Mouse (Mus musculus) left cerebral cortex, postnatal 14 days (tissue): ENCODE measurements around the gene Serpinb1b. TPM values are rescaled to one million over a fixed set of nuclear protein-coding genes. Genes with fewer than 3 reads are reported as not detected.
A peak's percentile ranks its signal among the peaks of the same experiment; 100 is the strongest.

Experiments
- DNase-seq, 2 experiments: peaks; one replicate each; pipeline ENCODE4 v3.0.0; 2021 to 2022; ENCODE audit warnings: low spot score in 2 of 2, mixed read lengths in 1 of 2
- intact Hi-C: fragments of 180-260 bp; cut with DNase I; formaldehyde crosslinking; loops from one replicate; pipeline ENCODE4 v1.15.1; 2025
- total RNA-seq, 2 experiments: library from RNA; stranded (reverse); gene quantifications; 2 replicates each; pipeline ENCODE4 v1.2.3; 2021

The Serpinb1b gene
- total RNA-seq, 2 experiments from 2014 or later, result 0.81 to 1.0 TPM

GRCm38 (mm10) chr13:33085695-33086432, 7.5 kb downstream of the Serpinb1b start:
- intact Hi-C loops, result no loop called here

GRCm38 (mm10) chr13:33089566-33089965, 11.2 kb downstream of the Serpinb1b start:
- DNase-seq, result no peak
- intact Hi-C loops, result no loop called here

More at GRCm38 (mm10) chr13:33085695-33086432, 7.5 kb downstream of the Serpinb1b start:
- peak; percentile 53 to 72 for DNase-seq

GRCm38 (mm10) chr13:33090546-33090945, 12.2 kb downstream of the Serpinb1b start:
- intact Hi-C loops, result no loop called here
- DNase-seq, result peak; percentile 30 to 50

- no peak for DNase-seq
- intact Hi-C loops, result no loop called here
Observed at GRCm38 (mm10) chr13:33091306-33091705, 12.9 kb downstream of the Serpinb1b start.

- DNase-seq, result no peak
Observed at GRCm38 (mm10) chr13:33095575-33095974, 17.2 kb downstream of the Serpinb1b start.

GRCm38 (mm10) chr13:33105626-33106025, 27.3 kb downstream of the Serpinb1b start:
- DNase-seq, result no peak
- intact Hi-C loops, result no loop called here

More at GRCm38 (mm10) chr13:33095575-33095974, 17.2 kb downstream of the Serpinb1b start:
- intact Hi-C loops, result no loop called here

- intact Hi-C loops, result no loop called here
Observed at GRCm38 (mm10) chr13:33113054-33113453, 34.7 kb downstream of the Serpinb1b start.

GRCm38 (mm10) chr13:33137717-33138116, 59.3 kb downstream of the Serpinb1b start:
- intact Hi-C loops, result no loop called here
- DNase-seq, result no peak

More at GRCm38 (mm10) chr13:33113054-33113453, 34.7 kb downstream of the Serpinb1b start:
- no peak for DNase-seq

- intact Hi-C loops, result no loop called here
- no peak for DNase-seq
Observed at GRCm38 (mm10) chr13:33141435-33141834, 63.1 kb downstream of the Serpinb1b start.

Other genes starting within 250 kb of the Serpinb1b start
- gene Serpinb1a, start 227.4 kb upstream of the Serpinb1b start, total RNA-seq, result 1 to 10 TPM; 1.3 to 2.7 TPM
- gene Serpinb1c, start 180.4 kb upstream of the Serpinb1b start, total RNA-seq, result not detected
- gene Serpinb6b, start 113.4 kb upstream of the Serpinb1b start, total RNA-seq, result 1 to 10 TPM; 2.3 to 3.7 TPM
- 1 to 10 TPM; 3.3 to 3.9 TPM for gene Serpinb9, start 75.3 kb upstream of the Serpinb1b start, total RNA-seq
- not detected for gene Serpinb9b, start 51.2 kb upstream of the Serpinb1b start, total RNA-seq
- gene Serpinb9c, start 81.2 kb downstream of the Serpinb1b start, total RNA-seq, result not detected
- gene Serpinb9d, start 114.4 kb downstream of the Serpinb1b start, total RNA-seq, result not detected
- gene Serpinb9e, start 171.0 kb downstream of the Serpinb1b start, total RNA-seq, result not detected
- not detected for gene Serpinb9f, start 245.5 kb downstream of the Serpinb1b start, total RNA-seq